Mouse (Mus musculus): Measurements from ENCODE around the gene Rgl1. TPM values are rescaled to one million over a fixed set of nuclear protein-coding genes. Genes with fewer than 3 reads are reported as not detected.

The Rgl1 gene
- total and polyA plus RNA-seq, 2 experiments from 2014 or later: 36.7 to 38.9 TPM

DNA sequence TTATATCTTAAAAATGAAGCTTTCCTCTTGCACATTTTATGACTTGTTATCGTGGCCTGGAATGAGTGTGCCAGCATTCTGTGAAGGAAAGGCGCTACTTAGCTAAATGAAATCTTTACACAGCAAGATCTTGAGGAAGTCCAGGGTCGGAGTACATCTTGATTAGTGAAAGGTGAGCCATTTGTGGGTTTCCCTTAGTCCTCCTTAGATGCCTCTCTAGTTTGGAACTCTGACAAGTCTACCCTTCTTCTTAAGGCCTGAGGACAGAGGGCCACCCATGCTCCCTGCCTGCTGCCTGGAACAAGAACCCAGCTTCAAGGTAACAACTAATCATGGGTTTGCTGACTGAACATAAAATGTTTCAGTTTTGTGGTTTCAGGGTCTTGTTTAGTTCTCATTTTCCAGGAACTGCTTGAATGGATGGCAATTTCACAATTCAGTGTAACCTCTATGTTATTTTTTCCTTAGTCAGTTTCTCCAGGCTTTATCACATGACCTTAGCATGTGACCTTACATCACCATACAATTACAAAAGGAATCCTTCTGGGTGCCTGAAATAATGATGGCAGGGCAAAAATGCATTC, 225.8 kb downstream of the Rgl1 start:
- Histone ChIP-seq H3K9ac (replicated peaks; ENCODE audit: low read depth, low read length) (no peak overlapping the region), H3K36me3 (replicated peaks; ENCODE audit: control insufficient read depth, insufficient read depth, low read length) (peaks cover 86% of the 10 kb centered on the region), H3K27me3 (ENCODE audit: control insufficient read depth, insufficient read depth, low read length) (no peaks in the 10 kb centered on the region), H3K4me3 (ENCODE audit: low read depth, low read length) (no peak overlapping the region), H3K4me1 (ENCODE audit: control insufficient read depth, insufficient read depth) (0 out of 2 replicates have a peak, but pooled peaks cover 10% of the 10 kb centered on the region), H3K9me3 (replicated peaks; ENCODE audit: control insufficient read depth, low read length) (no peaks in the 10 kb centered on the region), H3K4me2 (ENCODE audit: low read depth, low read length) (no peak overlapping the region), H3K27ac (ENCODE audit: low read depth) (no peak overlapping the region; the same call in 1 of the 2 replicates)
- TF ChIP-seq EP300 (IDR thresholded peaks at IDR 0.05; ENCODE audit: low read depth) (no peak), CTCF (IDR thresholded peaks at IDR 0.05; ENCODE audit: low read depth) (no peak)
- 84% methylated on average over 3 of the region's 3 CpGs for WGBS
- ATAC-seq (ENCODE audit: insufficient read depth, low read depth): no peak
- no peak for DNase-seq (ENCODE audit: low spot score)

DNA sequence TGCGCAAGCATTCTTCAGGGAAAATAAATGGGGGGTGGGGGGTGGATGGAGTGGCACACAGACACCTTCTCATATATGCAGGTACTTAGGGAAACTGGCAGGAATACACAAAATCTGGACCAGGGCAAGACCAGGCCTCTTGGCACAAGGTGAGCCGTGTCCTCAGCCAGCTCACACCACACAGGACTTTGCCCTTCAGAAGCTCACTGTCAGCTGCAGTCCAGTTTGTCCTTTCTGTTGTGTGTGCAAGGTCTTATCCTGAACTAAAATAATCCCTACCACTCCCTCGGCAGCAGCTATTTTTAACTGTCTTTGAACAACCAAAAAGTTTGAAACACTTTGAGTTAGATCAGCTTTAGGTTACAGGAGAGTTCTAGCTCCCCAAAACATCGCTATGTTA, 227.3 kb downstream of the Rgl1 start:
- Histone ChIP-seq H3K36me3 (replicated peaks; ENCODE audit: control insufficient read depth, insufficient read depth, low read length) (peaks cover 82% of the 10 kb centered on the region), H3K9ac (replicated peaks; ENCODE audit: low read depth, low read length) (no peak overlapping the region), H3K9me3 (replicated peaks; ENCODE audit: control insufficient read depth, low read length) (no peaks in the 10 kb centered on the region), H3K27me3 (ENCODE audit: control insufficient read depth, insufficient read depth, low read length) (no peaks in the 10 kb centered on the region), H3K4me2 (ENCODE audit: low read depth, low read length) (no peak overlapping the region), H3K4me3 (ENCODE audit: low read depth, low read length) (no peak overlapping the region), H3K4me1 (ENCODE audit: control insufficient read depth, insufficient read depth) (0 out of 2 replicates have a peak, but pooled peaks cover 10% of the 10 kb centered on the region), H3K27ac (ENCODE audit: low read depth) (peak overlapping the region; percentile 91)
- DNase-seq (ENCODE audit: low spot score) (peak; percentile 84), ATAC-seq (ENCODE audit: insufficient read depth, low read depth) (peak; percentile 89)
- WGBS: 50% methylated on average over 4 of the region's 4 CpGs
- TF ChIP-seq CTCF (IDR thresholded peaks at IDR 0.05; ENCODE audit: low read depth) (no peak), EP300 (IDR thresholded peaks at IDR 0.05; ENCODE audit: low read depth) (no peak)

DNA sequence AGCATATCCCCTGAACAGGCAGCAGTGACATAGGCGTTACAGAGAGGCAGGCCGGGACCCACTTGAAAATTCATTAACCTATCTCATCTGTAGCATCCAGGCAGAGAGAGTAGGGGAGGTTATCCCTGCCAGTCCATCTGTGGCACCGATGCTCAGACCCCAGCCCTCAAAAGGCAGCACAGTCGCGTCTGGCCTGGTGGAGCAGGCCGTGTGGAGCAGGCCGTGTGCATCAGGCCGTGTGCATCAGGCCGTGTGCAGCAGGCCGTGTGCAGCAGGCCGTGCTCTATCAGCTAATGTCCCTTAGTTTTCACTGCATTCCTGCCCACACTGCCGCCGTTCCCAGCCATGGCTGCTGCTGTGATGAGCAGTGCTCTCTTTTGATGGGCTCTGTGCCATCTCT, 229.0 kb downstream of the Rgl1 start:
- TF ChIP-seq EP300 (IDR thresholded peaks at IDR 0.05; ENCODE audit: low read depth) (no peak), CTCF (IDR thresholded peaks at IDR 0.05; ENCODE audit: low read depth) (no peak)
- peaks cover 25% of the 10 kb centered on the region for H3K4me1 ChIP-seq (ENCODE audit: control insufficient read depth, insufficient read depth)
- H3K9me3 ChIP-seq (replicated peaks; ENCODE audit: control insufficient read depth, low read length): no peaks in the 10 kb centered on the region
- no peak overlapping the region for H3K27ac ChIP-seq (ENCODE audit: low read depth)
- H3K4me2 ChIP-seq (ENCODE audit: low read depth, low read length): no peak overlapping the region
- ATAC-seq (ENCODE audit: insufficient read depth, low read depth): no peak
- H3K27me3 ChIP-seq (ENCODE audit: control insufficient read depth, insufficient read depth, low read length): no peaks in the 10 kb centered on the region
- H3K4me3 ChIP-seq (ENCODE audit: low read depth, low read length): no peak overlapping the region
- no peak overlapping the region for H3K9ac ChIP-seq (replicated peaks; ENCODE audit: low read depth, low read length)
- 81% methylated on average over 13 of the region's 13 CpGs for WGBS
- DNase-seq (ENCODE audit: low spot score): no peak
- H3K36me3 ChIP-seq (replicated peaks; ENCODE audit: control insufficient read depth, insufficient read depth, low read length): peaks cover 82% of the 10 kb centered on the region

GRCm38 (mm10) chr1:152536416-152537018, 229.6 kb downstream of the Rgl1 start:
- no peaks in the 10 kb centered on the region for H3K27me3 ChIP-seq (ENCODE audit: control insufficient read depth, insufficient read depth, low read length)
- peaks cover 31% of the 10 kb centered on the region for H3K4me1 ChIP-seq (ENCODE audit: control insufficient read depth, insufficient read depth)
- ATAC-seq (ENCODE audit: insufficient read depth, low read depth) (no peak), DNase-seq (ENCODE audit: low spot score) (no peak)
- no peak overlapping the region for H3K4me2 ChIP-seq (ENCODE audit: low read depth, low read length)
- H3K27ac ChIP-seq (ENCODE audit: low read depth): no peak overlapping the region
- H3K4me3 ChIP-seq (ENCODE audit: low read depth, low read length): no peak overlapping the region
- no peak overlapping the region for H3K9ac ChIP-seq (replicated peaks; ENCODE audit: low read depth, low read length)
- peaks cover 79% of the 10 kb centered on the region for H3K36me3 ChIP-seq (replicated peaks; ENCODE audit: control insufficient read depth, insufficient read depth, low read length)
- WGBS: 70% methylated on average over 16 of the region's 16 CpGs
- H3K9me3 ChIP-seq (replicated peaks; ENCODE audit: control insufficient read depth, low read length): no peaks in the 10 kb centered on the region
- TF ChIP-seq EP300 (IDR thresholded peaks at IDR 0.05; ENCODE audit: low read depth) (no peak), CTCF (IDR thresholded peaks at IDR 0.05; ENCODE audit: low read depth) (no peak)

GRCm38 (mm10) chr1:152534531-152534930, 231.6 kb downstream of the Rgl1 start:
- Histone ChIP-seq H3K27me3 (ENCODE audit: control insufficient read depth, insufficient read depth, low read length) (no peaks in the 10 kb centered on the region), H3K27ac (ENCODE audit: low read depth) (no peak overlapping the region), H3K4me2 (ENCODE audit: low read depth, low read length) (no peak overlapping the region), H3K9me3 (replicated peaks; ENCODE audit: control insufficient read depth, low read length) (no peaks in the 10 kb centered on the region), H3K9ac (replicated peaks; ENCODE audit: low read depth, low read length) (no peak overlapping the region), H3K4me1 (ENCODE audit: control insufficient read depth, insufficient read depth) (peaks cover 27% of the 10 kb centered on the region), H3K36me3 (replicated peaks; ENCODE audit: control insufficient read depth, insufficient read depth, low read length) (peaks cover 79% of the 10 kb centered on the region), H3K4me3 (ENCODE audit: low read depth, low read length) (no peak overlapping the region)
- TF ChIP-seq EP300 (IDR thresholded peaks at IDR 0.05; ENCODE audit: low read depth) (no peak), CTCF (IDR thresholded peaks at IDR 0.05; ENCODE audit: low read depth) (no peak)
- ATAC-seq (ENCODE audit: insufficient read depth, low read depth): no peak
- 68% methylated on average over 7 of the region's 7 CpGs for WGBS
- DNase-seq (ENCODE audit: low spot score): no peak

All from heart, postnatal 0 days (tissue).